Mouse (Mus musculus) urinary bladder, adult 2 months (tissue): ENCODE results near the gene Spata48. TPM values are rescaled to one million over a fixed set of nuclear protein-coding genes. Genes with fewer than 3 reads are reported as not detected.
A peak's percentile ranks its signal among the peaks of the same experiment; 100 is the strongest.

ENCODE experiments used
- DNase-seq: peaks from one replicate; pipeline ENCODE4 v3.0.0; 2022; ENCODE audit warnings: low spot score
- polyA plus RNA-seq: library from polyadenylated mRNA; depleted of rRNA; stranded (reverse); fragments of >200 nt; gene quantifications from 2 replicates; pipeline ENCODE4 v1.2.3, GENCODE M21; 2012; rRNA removed

Gene Spata48
- 0.06 TPM in 1 of 2 replicates, not detected in the other for polyA plus RNA-seq

GRCm38 (mm10) chr11:11461635-11462560 is at the start of gene Spata48, which contains the start of gene Zpbp:
Gene Spata48 (plus strand): TSS chr11:11462094.
Gene Zpbp (minus strand): TSS chr11:11462408.
- peak; percentile 87 for DNase-seq

- DNase-seq: no peak
Observed at GRCm38 (mm10) chr11:11414188-11414587, 47.7 kb upstream of the Spata48 start.

GRCm38 (mm10) chr11:11417356-11417755 is 44.5 kb upstream of the Spata48 start:
- DNase-seq: no peak

- DNase-seq: no peak
Observed at GRCm38 (mm10) chr11:11455037-11455436, 6.9 kb upstream of the Spata48 start.

GRCm38 (mm10) chr11:11462561-11462890 is 632 bp downstream of the Spata48 start:
- no peak for DNase-seq

GRCm38 (mm10) chr11:11468924-11469323 is 7.0 kb downstream of the Spata48 start:
- no peak for DNase-seq

GRCm38 (mm10) chr11:11484378-11484777 is 22.5 kb downstream of the Spata48 start:
- no peak for DNase-seq

GRCm38 (mm10) chr11:11492044-11492443 is 30.1 kb downstream of the Spata48 start:
- no peak for DNase-seq

- no peak for DNase-seq
Observed at GRCm38 (mm10) chr11:11495697-11496096, 33.8 kb downstream of the Spata48 start.

GRCm38 (mm10) chr11:11499944-11500343 is 38.0 kb downstream of the Spata48 start:
- no peak for DNase-seq

GRCm38 (mm10) chr11:11506187-11506586 is 44.3 kb downstream of the Spata48 start:
- no peak for DNase-seq

- DNase-seq: no peak
Observed at GRCm38 (mm10) chr11:11509413-11509812, 47.5 kb downstream of the Spata48 start.

GRCm38 (mm10) chr11:11512056-11512455 is 50.2 kb downstream of the Spata48 start:
- no peak for DNase-seq

- no peak for DNase-seq
Observed at GRCm38 (mm10) chr11:11513008-11513799, 51.3 kb downstream of the Spata48 start.

- DNase-seq: no peak
Observed at GRCm38 (mm10) chr11:11514920-11515319, 53.0 kb downstream of the Spata48 start.

GRCm38 (mm10) chr11:11517781-11518435 is 56.0 kb downstream of the Spata48 start:
- DNase-seq: no peak

GRCm38 (mm10) chr11:11519255-11520243 is 57.7 kb downstream of the Spata48 start:
- DNase-seq: no peak

GRCm38 (mm10) chr11:11521908-11522441 is 60.1 kb downstream of the Spata48 start:
- DNase-seq: no peak

- no peak for DNase-seq
Observed at GRCm38 (mm10) chr11:11528760-11529159, 66.9 kb downstream of the Spata48 start.

- DNase-seq: no peak
Observed at GRCm38 (mm10) chr11:11529165-11529564, 67.3 kb downstream of the Spata48 start.

- no peak for DNase-seq
Observed at GRCm38 (mm10) chr11:11530126-11530525, 68.2 kb downstream of the Spata48 start.
